Mouse (Mus musculus): Measurements from ENCODE around the gene Hist1h1d.

DNA sequence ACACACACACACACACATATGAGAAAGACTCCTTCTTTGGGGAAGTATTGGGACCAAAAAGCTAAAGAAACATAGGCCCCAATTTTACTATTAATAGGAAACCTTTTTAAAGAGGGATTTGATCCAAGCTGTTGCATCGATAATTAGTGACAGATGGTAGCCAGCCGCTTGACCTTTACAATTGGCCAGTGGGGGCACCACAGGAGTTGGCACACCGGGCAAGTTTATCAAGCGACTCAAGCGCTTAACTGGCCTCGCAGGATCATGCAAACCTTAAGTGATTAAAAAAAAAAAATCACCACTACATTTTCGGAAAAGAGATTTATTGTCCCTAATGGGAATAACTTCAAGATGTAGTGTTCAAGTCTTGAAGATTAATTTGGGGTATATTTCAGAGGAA, 39.6 kb downstream of the Hist1h1d start:
- no peak for TF ChIP-seq POLR2A (IDR thresholded peaks at IDR 0.05; ENCODE audit: control insufficient read depth, extremely low read depth, insufficient read depth, low read length, poor library complexity)
- TF ChIP-seq CTCF (IDR thresholded peaks at IDR 0.05; ENCODE audit: borderline replicate concordance, control insufficient read depth, extremely low read depth, insufficient read depth, low read length, poor library complexity): no peak

All from thymus, adult 2 months (tissue).